Mouse (Mus musculus) hindbrain, embryonic 16.5 days (tissue): ENCODE data around the gene Slc17a2. TPM values are rescaled to one million over a fixed set of nuclear protein-coding genes. Genes with fewer than 3 reads are reported as not detected.

Experiments used
- ATAC-seq: fragments of 200-750 bp; cut with Nextera tagmentation; 2 replicates; pipeline ENCODE4 v1.8.0; 2017; ENCODE audit warnings: moderate TSS enrichment, moderate library complexity
- H3K27ac ChIP-seq: fragments of 300-500 bp; sonication (generic); 2 replicates; pipeline ENCODE4 v1.5.1; 2014; ENCODE audit warnings: low read depth, mild to moderate bottlenecking, control low read depth, low read length, moderate library complexity
- H3K27me3 ChIP-seq: fragments of 300-500 bp; sonication (generic); replicated peaks from 2 replicates; pipeline ENCODE4 v1.6.1; 2014; ENCODE audit warnings: low read length; ENCODE audit not compliant: control insufficient read depth, insufficient read depth
- H3K36me3 ChIP-seq: fragments of 300-500 bp; sonication (generic); 2 replicates; pipeline ENCODE4 v1.6.1; 2014; ENCODE audit warnings: mild to moderate bottlenecking, low read length, moderate library complexity, mixed read lengths; ENCODE audit not compliant: control insufficient read depth, insufficient read depth
- H3K4me1 ChIP-seq: fragments of 300-500 bp; sonication (generic); 2 replicates; pipeline ENCODE4 v1.6.1; 2014; ENCODE audit warnings: low read depth, low read length; ENCODE audit not compliant: control insufficient read depth, insufficient read depth
- H3K4me2 ChIP-seq: fragments of 300-500 bp; sonication (generic); 2 replicates; pipeline ENCODE4 v1.6.1; 2014; ENCODE audit warnings: mild to moderate bottlenecking, low read length, control low read depth, moderate library complexity
- H3K4me3 ChIP-seq: fragments of 300-500 bp; sonication (generic); 2 replicates; pipeline ENCODE4 v1.5.1; 2014; ENCODE audit warnings: mild to moderate bottlenecking, low read length, control low read depth, moderate library complexity
- H3K9ac ChIP-seq: fragments of 300-500 bp; sonication (generic); 2 replicates; pipeline ENCODE4 v1.6.1; 2014; ENCODE audit warnings: low read depth, mild to moderate bottlenecking, control low read depth, low read length, moderate library complexity
- H3K9me3 ChIP-seq: fragments of 300-500 bp; sonication (generic); 2 replicates; pipeline ENCODE4 v1.6.1; 2014; ENCODE audit warnings: mild to moderate bottlenecking, low read length, moderate library complexity; ENCODE audit not compliant: control insufficient read depth
- WGBS: fragments of 180-500 bp; shearing (Covaris S2); extraction: QIAGEN DNeasy Blood & Tissue Kit; methylation state at CpG from one replicate; pipeline ENCODE4 v1.1.7; 2014; 5-methylcytosine and 5-hydroxymethylcytosine counted together
- polyA plus RNA-seq: library from polyadenylated mRNA; unstranded; fragments of >200 nt; fragmentation: Nextera tagmentation; extraction: Ambion mirVana; gene quantifications from 2 replicates; pipeline ENCODE4 v1.2.1, GENCODE M21; 2015

Gene Slc17a2
- polyA plus RNA-seq, 1 experiment from 2014 or later: not detected

GRCm38 (mm10) chr13:23833053-23833452 lies 26.3 kb downstream of the Slc17a2 start:
- Histone ChIP-seq H3K4me1 (no peaks in the 10 kb centered on the region), H3K4me3 (no peak overlapping the region), H3K9ac (no peak overlapping the region), H3K4me2 (no peak overlapping the region), H3K27me3 (no peaks in the 10 kb centered on the region), H3K9me3 (no peaks in the 10 kb centered on the region), H3K36me3 (no peaks in the 10 kb centered on the region), H3K27ac (no peak overlapping the region)
- WGBS: 14% methylated on average over 6 of the region's 6 CpGs
- peak; percentile 45; the same call in 1 of the 2 replicates for ATAC-seq

- no peak for ATAC-seq
- H3K4me1 ChIP-seq: no peaks in the 10 kb centered on the region
- no peak overlapping the region for H3K4me3 ChIP-seq
- no peak overlapping the region for H3K4me2 ChIP-seq
- WGBS: 88% methylated on average over 5 of the region's 5 CpGs
- H3K27me3 ChIP-seq: no peaks in the 10 kb centered on the region
- no peak overlapping the region for H3K27ac ChIP-seq
- no peaks in the 10 kb centered on the region for H3K36me3 ChIP-seq
- H3K9me3 ChIP-seq: no peaks in the 10 kb centered on the region
- no peak overlapping the region for H3K9ac ChIP-seq
Observed at GRCm38 (mm10) chr13:23834836-23835235, 28.0 kb downstream of the Slc17a2 start.

GRCm38 (mm10) chr13:23836630-23837029 lies 29.8 kb downstream of the Slc17a2 start:
- Histone ChIP-seq H3K36me3 (no peaks in the 10 kb centered on the region), H3K9ac (no peak overlapping the region), H3K4me3 (no peak overlapping the region), H3K4me1 (no peaks in the 10 kb centered on the region), H3K9me3 (no peaks in the 10 kb centered on the region), H3K4me2 (no peak overlapping the region), H3K27me3 (no peaks in the 10 kb centered on the region), H3K27ac (no peak overlapping the region)
- no peak for ATAC-seq
- WGBS: 97% methylated on average over 5 of the region's 5 CpGs

- Histone ChIP-seq H3K27me3 (no peaks in the 10 kb centered on the region), H3K27ac (no peak within 1 kb of the TSS), H3K4me3 (no peak within 1 kb of the TSS), H3K9ac (no peak within 1 kb of the TSS), H3K9me3 (no peaks in the 10 kb centered on the region), H3K4me2 (no peak within 1 kb of the TSS), H3K36me3 (no peaks in the 10 kb centered on the region), H3K4me1 (no peaks in the 10 kb centered on the region)
- no peak for ATAC-seq
- WGBS: 72% methylated on average over 2 of the region's 2 CpGs
Observed at GRCm38 (mm10) chr13:23839308-23839707, 32.5 kb downstream of the Slc17a2 start, which contains the start of gene Slc17a3. Slc17a3 (plus strand) TSS chr13:23839434.

GRCm38 (mm10) chr13:23845851-23846250 lies 39.1 kb downstream of the Slc17a2 start:
- no peak overlapping the region for H3K27ac ChIP-seq
- no peak overlapping the region for H3K9ac ChIP-seq
- no peak overlapping the region for H3K4me2 ChIP-seq
- 85% methylated on average over 4 of the region's 4 CpGs for WGBS
- no peaks in the 10 kb centered on the region for H3K9me3 ChIP-seq
- H3K4me3 ChIP-seq: no peak overlapping the region
- H3K27me3 ChIP-seq: no peaks in the 10 kb centered on the region
- no peaks in the 10 kb centered on the region for H3K36me3 ChIP-seq
- no peak for ATAC-seq
- H3K4me1 ChIP-seq: no peaks in the 10 kb centered on the region

- H3K27me3 ChIP-seq: no peaks in the 10 kb centered on the region
- WGBS: 91% methylated on average over 2 of the region's 2 CpGs
Observed at GRCm38 (mm10) chr13:23849299-23849698, 42.5 kb downstream of the Slc17a2 start.

GRCm38 (mm10) chr13:23856401-23856800 lies 49.6 kb downstream of the Slc17a2 start:
- Histone ChIP-seq H3K27ac (no peak overlapping the region), H3K27me3 (no peaks in the 10 kb centered on the region), H3K36me3 (no peaks in the 10 kb centered on the region), H3K9me3 (no peaks in the 10 kb centered on the region), H3K4me3 (no peak overlapping the region), H3K9ac (no peak overlapping the region), H3K4me1 (no peaks in the 10 kb centered on the region), H3K4me2 (no peak overlapping the region)
- WGBS: 57% methylated on average over 3 of the region's 3 CpGs
- no peak for ATAC-seq

More at GRCm38 (mm10) chr13:23849299-23849698, 42.5 kb downstream of the Slc17a2 start:
- H3K9me3 ChIP-seq: no peaks in the 10 kb centered on the region
- no peak overlapping the region for H3K27ac ChIP-seq
- no peaks in the 10 kb centered on the region for H3K4me1 ChIP-seq
- no peak overlapping the region for H3K9ac ChIP-seq
- H3K36me3 ChIP-seq: no peaks in the 10 kb centered on the region
- H3K4me2 ChIP-seq: no peak overlapping the region
- no peak for ATAC-seq
- no peak overlapping the region for H3K4me3 ChIP-seq

- no peak for ATAC-seq
- H3K9ac ChIP-seq: no peak overlapping the region
- H3K4me3 ChIP-seq: no peak overlapping the region
Observed at GRCm38 (mm10) chr13:23861815-23862214, 55.0 kb downstream of the Slc17a2 start.

GRCm38 (mm10) chr13:23864711-23865110 lies 57.9 kb downstream of the Slc17a2 start:
- H3K36me3 ChIP-seq: no peaks in the 10 kb centered on the region
- no peak overlapping the region for H3K4me2 ChIP-seq
- no peak overlapping the region for H3K27ac ChIP-seq
- H3K4me1 ChIP-seq: no peaks in the 10 kb centered on the region
- H3K9me3 ChIP-seq: no peaks in the 10 kb centered on the region
- no peak overlapping the region for H3K9ac ChIP-seq
- 77% methylated on average over 9 of the region's 9 CpGs for WGBS
- no peak for ATAC-seq
- H3K27me3 ChIP-seq: no peaks in the 10 kb centered on the region
- H3K4me3 ChIP-seq: no peak overlapping the region

More at GRCm38 (mm10) chr13:23861815-23862214, 55.0 kb downstream of the Slc17a2 start:
- no peaks in the 10 kb centered on the region for H3K36me3 ChIP-seq
- H3K27me3 ChIP-seq: no peaks in the 10 kb centered on the region
- no peaks in the 10 kb centered on the region for H3K9me3 ChIP-seq
- H3K4me2 ChIP-seq: no peak overlapping the region
- no peak overlapping the region for H3K27ac ChIP-seq
- no peaks in the 10 kb centered on the region for H3K4me1 ChIP-seq
